Mouse (Mus musculus) hindbrain, embryonic 13.5 days (tissue): ENCODE data around the gene Otof. TPM values are rescaled to one million over a fixed set of nuclear protein-coding genes. Genes with fewer than 3 reads are reported as not detected.

Experiments used
- polyA plus RNA-seq: library from polyadenylated mRNA; unstranded; fragments of >200 nt; fragmentation: Nextera tagmentation; extraction: Ambion mirVana; gene quantifications from 2 replicates; pipeline ENCODE4 v1.2.1, GENCODE M21; 2015

The Otof gene
- polyA plus RNA-seq, 1 experiment from 2014 or later, result 2.2 TPM

Other genes starting within 250 kb of the Otof start
- gene Selenoi, start 229.4 kb downstream of the Otof start, polyA plus RNA-seq, result 24.9 and 25.2 TPM in 2 replicates
- gene Drc1, start 180.5 kb downstream of the Otof start, polyA plus RNA-seq, result 3.4 and 4.4 TPM in 2 replicates
- 1.1 and 1.7 TPM in 2 replicates for gene 1700001C02Rik, start 4.1 kb upstream of the Otof start, polyA plus RNA-seq
- not detected in 2 replicates for gene Cib4, start 83.9 kb upstream of the Otof start, polyA plus RNA-seq
- gene Kcnk3, start 126.2 kb upstream of the Otof start, polyA plus RNA-seq, result 4.3 and 4.5 TPM in 2 replicates
- 29.9 and 30.7 TPM in 2 replicates for gene Slc35f6, start 186.0 kb upstream of the Otof start, polyA plus RNA-seq
- gene Cenpa, start 204.8 kb upstream of the Otof start, polyA plus RNA-seq, result 61.6 and 69.1 TPM in 2 replicates
- 180 and 199 TPM in 2 replicates for gene Dpysl5, start 249.6 kb upstream of the Otof start, polyA plus RNA-seq